Mouse (Mus musculus): ENCODE results near the gene Cnnm2.
A peak's percentile ranks its signal among the peaks of the same experiment; 100 is the strongest.
"Not testable (repeated sequence)": the region's sequence is repeated elsewhere in the genome, so short reads cannot be mapped to it uniquely, and the experiment has no call there.

The Cnnm2 gene

DNA sequence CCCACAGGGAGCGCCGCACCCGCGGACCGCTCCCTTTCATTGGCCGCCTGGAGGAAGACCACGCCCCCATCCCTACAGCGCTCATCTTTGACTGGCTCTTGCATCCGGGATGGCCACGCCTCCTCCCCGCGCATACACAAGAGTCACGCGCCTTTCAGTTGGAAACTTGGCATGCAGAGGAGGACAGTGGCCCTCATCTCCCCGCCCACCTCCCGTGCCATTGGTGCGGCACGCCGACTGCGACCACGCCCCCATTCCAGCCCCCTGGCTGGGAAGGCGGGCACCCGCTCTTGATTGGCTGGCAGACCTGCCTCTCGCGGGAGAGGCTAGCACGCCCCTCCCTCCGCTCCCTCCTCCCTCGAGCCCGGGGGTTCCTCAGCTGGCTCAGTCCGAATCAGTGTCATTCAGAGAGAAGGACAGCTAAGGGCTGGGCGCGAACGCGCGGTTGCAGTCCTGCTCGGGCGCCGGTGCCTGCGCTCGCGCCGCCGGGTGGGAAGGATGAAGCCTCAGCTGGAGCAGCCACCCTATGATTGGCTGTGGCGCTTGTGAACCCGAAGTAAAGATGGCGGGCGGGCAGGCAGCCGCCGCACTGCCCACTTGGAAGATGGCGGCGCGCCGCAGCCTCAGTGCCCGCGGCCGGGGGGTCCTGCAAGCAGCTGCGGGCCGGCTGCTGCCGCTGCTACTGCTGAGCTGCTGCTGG, at the start of gene Cnnm2:
Cnnm2 (plus strand) TSS at position 350 of the 700 bp plus-strand sequence.
- DNase-seq: peak; percentile 99

DNA sequence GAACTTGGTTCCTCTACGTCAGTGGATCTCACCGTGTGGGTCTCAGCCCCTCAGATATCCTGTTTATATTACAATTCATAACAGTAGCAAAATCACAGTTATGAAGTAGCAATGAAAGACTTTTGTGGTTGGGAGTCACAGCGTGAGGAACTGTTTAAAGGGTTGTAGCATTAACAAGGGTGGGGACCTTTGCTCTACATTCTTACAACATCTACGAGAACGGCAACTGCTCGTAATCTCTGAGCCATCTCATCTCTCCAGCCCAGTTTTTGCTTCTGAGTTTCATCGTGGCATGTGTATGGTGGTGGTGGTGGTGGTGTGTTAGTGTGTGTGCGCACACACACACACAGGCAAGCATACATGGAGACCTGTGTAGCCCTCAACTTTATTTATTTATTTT, 47.2 kb upstream of the Cnnm2 start:
- DNase-seq: no peak

DNA sequence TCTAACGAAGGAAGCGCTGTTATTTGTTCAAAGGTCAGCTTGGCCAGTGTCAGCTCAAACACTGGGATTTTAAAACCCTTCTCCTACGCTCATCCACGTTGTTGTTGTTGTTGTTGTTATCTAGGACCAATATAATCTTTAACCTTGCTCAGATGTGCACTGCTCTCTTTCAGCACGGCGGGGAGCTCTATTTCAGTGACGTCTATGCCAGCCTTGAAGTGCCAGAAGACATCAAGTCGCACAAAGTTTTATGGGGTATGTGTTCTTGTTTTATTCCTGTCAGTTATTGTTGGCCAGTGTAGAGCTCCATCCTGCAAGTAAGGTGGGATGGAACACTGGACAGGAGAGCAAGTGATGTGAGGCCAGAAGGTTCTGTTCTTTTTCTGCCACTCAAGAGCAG, 46.4 kb upstream of the Cnnm2 start:
- DNase-seq: no peak

DNA sequence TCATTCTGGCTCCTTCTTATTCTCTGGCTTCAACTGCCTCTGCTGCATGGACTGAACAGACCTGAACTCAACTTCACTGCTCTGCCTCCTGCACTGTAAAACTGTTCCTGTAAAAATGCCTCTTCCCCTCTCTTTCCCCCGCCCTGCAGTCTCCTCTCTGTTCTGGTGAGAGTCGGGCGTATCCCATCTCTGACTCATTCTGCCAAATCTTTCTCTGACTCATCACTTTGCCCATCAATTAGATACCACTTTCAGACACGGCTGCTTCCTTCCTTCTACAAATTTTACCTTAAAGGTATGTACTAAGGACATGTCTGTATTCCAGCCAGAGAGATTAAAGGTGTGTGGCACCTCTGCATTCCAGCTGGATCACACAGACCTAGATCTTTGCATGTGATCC, 43.2 kb upstream of the Cnnm2 start:
- DNase-seq: no peak

DNA sequence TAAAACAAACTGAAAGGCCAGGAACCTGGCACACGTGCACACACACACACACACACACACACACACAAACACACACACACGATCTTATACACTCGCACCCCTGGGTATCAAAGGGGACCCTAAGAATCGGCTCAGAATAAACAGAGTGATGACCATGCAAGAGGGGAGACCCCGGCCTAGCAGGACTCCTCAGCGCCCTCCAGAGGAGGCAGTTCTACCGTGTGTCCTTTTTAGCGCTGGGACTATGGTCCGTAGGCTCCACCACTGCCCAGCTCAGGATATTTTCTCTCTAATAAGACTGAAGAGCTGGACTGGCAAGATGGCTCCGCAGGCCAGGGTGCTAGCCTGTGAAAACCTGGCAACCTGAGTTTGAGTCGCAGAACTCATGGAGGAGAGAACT, 37.0 kb upstream of the Cnnm2 start:
- no peak for DNase-seq

DNA sequence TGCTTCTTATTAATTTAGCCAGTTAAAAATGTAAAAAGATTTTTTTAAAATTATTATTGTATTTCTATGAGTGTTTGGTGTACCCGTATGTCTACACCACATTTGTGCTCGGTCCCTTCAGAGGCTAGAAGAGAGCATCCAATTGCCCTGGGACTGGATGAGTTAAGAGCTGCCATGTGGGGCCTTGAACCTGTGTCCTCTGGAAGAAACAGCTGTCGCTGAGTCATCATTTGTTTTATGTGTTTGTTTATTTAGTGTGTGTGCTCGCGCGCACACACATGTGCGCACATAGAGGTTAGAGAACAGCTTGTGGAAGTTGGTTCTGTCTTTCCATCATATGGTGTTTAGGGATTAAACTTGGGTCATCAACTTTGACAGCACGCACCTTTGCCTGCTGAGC, 35.3 kb upstream of the Cnnm2 start:
- DNase-seq: no peak

DNA sequence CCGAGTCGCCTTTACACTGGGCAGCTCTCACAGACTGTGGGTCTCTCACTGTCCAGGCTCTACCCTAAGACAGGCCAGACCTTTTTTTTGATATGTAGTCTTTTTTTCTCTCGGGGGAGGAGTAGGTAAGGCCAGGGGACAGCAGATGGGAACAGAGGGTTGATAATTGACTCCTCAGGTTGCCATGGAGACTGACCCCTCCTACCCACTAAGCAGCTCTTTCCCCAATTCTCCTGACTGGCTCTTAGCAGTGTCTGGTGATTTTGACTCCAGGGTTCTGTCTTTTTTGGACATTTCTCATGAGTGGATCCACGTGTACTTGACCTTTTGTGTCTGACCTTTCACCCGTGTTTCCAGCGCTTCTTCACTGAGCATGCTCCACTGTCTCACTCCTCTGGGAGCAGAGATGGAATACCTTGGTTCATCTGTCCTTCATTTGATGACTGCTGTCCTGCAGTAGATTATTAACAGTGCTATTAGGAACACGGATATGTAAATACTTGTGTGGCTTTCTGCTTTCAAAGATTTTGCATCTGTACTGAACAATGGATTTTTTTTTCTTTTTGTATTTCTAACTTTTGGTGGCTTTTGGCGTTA, 34.2 kb upstream of the Cnnm2 start:
- no peak for DNase-seq

DNA sequence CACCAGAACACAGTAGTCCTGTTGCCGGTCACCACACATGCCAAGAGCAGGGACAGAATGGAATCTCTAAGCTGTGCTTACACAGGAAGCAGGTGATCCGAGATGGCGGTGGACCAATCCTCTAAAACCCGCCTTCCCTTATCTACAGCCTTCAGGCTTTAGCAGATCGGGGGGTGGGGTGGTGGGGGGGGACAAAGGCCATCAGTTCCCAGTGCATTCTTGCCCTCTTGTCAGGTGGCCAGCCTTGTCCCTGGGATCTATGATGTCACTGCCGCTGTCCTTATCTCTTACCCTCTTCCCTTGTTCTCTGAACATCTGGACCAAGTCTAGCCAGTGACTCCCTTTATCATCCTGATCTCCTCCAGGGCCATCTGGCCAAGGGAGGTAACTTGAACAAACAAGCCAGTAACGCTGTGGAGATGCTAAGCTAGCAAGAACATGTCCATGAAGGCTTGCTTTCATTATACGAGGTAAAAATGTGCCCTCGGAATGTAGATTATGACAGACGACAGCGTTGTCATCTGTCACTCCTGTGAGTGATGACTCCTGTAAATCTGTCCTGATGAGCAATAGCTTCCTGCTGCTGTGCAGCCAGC, 33.4 kb upstream of the Cnnm2 start:
- no peak for DNase-seq

DNA sequence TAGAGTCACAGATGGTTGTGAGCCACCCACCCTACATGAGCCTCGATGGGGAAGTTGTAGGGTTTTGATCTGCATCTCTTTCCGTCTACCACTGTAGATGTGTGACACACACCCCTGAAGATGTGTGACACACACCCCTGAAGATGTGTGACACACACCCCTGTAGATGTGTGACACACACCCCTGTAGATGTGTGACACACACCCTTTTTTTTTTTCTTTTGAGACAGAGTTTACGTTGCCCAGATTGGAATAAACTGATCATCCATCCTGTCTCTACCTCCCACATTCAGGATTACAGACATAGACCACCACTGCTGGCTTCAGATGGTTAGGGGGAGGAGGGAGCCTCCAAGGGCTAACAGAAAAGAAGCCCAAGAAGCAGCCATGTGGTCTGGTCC, 32.5 kb upstream of the Cnnm2 start:
- DNase-seq: no peak

DNA sequence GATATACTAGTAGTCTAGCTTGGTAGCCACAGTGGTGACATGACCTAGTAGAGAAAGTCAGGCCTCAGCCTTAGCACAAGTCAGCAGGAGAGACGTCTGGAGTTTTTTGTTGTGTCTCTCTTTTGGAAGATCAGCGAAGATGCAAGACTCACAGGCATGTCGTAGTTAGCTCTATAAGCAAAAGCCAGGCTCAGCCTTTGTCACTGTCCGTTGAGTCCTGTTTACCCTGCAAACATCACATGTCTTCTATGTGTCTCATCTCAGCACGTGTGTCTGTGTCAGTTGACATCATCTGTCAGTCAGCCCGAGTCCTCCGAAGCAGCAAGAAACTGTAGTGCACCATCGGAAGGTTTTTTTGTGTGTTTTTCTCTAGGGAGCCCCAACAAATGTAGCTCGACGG, 30.0 kb upstream of the Cnnm2 start:
- DNase-seq: no peak

DNA sequence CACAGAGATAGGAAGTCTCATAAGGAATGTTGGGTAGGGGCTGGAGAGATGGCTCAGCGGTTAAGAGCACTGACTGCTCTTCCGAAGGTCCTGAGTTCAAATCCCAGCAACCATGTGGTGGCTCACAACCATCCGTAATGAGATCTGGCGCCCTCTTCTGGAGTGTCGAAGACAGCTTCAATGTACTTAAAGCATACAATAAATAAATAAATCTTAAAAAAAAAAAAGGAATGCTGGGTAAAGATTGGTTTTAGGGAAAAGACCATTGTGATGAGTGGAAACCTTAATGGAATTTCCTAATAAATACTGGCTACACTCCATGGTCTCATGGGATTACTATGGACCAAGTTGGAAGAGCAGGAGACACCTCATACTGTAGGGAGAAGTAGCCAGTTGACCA, 28.7 kb upstream of the Cnnm2 start:
- DNase-seq: peak; percentile 19 to 22

DNA sequence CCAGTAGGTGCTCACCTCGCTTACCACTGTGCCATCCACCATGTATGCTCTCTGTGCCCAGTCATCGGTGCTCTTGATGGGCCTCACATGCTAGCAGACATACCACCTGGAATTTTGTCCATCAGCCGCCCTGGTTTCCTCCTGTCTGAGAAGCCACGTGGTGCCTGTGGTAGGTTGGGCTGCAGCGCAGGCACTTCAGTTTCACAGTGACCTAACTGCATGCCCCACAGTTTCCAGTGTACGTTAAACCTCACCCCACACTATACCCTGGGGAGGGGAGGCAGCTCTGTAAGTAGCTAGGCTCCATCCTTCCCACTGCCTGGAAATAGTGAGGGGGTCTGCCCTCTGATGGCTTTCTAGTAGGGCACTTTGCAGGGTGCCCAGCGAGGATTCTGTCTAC, 27.8 kb upstream of the Cnnm2 start:
- DNase-seq: no peak

DNA sequence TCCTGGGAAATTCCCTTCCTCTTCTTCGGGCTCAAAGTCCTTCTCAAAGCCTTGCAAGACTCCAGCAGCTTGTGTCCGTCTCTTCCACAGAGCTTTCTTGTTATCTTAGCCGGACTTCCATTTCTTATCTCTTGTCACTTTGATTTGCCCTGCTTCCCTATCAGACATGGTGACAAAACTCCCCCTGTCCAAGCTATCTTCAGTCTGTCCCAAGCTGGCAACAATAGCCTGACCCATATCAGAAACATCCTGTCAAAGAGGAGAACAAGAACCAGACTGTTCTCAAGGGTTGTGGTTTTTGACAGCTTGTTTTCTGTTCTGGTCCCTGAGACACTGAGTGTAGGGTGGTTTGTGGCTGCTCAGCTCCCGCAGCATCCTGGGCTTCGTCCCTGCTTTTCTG, 26.2 kb upstream of the Cnnm2 start:
- DNase-seq: no peak

DNA sequence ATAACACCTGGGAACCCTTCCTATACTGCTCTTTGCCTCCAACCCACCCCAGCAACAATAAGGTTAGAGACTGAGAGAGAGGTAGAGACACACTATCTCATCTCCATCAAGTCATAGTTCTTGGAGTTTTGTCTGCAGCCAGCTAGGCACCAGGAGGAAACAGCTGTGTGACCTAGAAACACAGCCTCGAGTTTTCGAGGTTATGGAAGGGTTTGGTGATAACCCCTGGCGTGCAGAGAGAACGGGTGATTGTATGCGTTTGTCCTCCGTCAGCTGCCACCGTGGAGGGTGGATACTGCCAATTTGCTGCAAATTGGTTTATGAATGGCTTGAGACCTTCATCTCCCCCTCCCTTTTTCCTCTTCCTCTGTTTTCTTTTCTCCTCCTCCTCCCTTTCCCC, 24.3 kb upstream of the Cnnm2 start:
- DNase-seq: no peak

DNA sequence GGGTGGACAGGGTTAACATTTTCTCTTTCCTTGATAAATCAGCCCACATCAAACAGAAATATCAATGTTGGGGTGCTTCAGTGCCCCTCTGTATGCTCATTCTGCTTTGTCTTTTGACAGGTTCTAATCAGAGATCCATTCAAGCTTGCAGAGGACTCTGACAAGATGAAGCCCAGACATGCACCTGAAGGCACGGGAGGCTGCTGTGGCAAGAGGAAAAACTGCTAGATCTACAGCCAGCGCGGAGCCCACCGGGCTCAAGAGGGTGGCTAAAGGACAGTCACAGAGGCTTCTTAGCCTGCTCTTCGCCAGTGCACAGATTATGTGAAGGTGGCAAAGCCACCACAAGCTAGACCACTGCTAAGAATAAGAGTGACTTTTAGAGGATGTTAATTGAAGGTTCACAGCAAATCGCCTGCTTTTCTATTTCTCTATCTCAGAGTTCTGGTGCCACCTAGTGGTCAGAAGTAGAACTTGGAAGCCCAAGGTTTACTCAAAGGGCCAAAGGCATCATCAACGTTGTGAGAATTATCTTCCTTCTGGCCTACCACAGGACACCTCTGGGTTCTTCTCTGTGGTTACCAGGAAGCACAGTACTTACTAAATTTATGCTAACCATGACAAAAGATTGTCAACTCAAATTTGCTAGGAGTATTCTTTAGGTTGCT, 20.9 kb upstream of the Cnnm2 start:
- peak; percentile 72 to 78 for DNase-seq

DNA sequence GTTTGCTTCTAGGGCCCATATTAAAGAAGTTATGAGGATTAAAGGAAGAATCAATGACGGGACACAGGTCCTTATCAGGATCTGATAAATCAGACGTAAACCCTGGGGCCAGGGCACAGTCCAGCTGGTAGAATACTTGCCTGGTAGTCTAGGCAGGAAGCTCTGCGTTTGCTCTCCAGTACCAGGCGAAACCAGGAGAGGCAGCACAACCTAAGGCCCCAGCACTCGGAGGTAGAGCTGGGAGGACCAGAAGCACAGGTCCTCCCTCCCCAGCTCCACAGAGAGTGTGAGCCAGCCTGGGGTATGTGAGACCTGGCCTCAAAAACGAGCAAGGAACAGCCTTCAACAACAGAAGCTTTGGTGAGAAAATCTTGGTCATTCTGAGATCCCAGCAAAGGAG, 19.8 kb upstream of the Cnnm2 start:
- DNase-seq: no peak

DNA sequence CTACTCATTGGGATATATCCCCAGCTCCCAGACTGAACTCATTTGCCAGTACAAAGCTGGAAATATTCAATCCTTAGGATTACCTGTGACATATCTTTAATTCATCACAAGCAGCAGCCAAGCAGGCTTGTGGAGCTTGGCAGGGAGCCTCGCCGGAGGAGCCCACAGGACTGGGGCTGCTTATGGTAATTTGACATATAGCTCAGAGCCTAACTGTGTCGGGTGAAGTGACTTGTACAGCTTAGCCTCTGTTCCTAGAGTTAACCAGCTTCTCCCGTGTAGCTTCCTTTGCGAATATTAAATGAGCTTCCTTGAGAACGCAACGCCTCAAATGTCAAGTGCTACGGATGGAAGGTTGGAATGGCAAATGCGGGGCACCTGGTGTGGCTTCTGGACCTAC, 16.7 kb upstream of the Cnnm2 start:
- no peak for DNase-seq

DNA sequence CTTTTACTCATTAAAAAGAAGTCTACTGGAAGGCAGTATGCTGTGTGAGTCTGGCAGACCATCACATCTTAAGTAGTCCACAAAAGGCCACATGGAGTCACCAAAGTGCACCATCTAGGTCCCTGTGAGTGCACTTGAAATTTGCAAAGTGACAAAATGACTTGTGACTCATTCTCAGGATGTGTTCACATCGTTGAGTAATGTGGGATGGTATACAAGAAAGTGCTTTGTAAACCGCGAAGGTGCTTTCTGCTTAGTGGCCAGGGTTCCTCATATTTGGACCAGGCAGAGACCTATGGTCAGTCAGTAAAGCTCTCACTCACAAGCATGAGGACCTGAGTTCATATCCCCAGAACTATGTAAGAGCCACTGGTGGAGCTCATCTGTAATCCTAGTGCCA, 13.6 kb upstream of the Cnnm2 start:
- DNase-seq: no peak

DNA sequence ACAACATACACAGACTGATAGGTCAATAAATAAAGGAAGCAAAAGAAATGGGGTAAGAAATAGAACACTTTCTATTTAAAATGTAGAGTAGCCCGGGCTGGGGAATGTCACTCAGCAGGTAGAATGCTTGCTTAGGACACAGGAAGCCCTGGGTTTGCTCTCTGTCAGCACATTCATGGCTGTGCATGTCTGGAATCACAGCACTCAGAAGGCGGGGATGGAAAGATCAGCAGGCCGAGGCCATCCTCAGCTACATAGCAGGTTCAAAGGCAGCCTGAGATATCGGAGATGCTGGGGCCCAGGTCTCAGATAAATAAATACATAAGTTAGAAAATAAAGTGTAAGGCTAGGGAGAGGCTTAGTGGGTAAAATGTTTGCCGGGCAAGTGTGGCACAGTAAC, 9.2 kb upstream of the Cnnm2 start:
- DNase-seq: no peak

DNA sequence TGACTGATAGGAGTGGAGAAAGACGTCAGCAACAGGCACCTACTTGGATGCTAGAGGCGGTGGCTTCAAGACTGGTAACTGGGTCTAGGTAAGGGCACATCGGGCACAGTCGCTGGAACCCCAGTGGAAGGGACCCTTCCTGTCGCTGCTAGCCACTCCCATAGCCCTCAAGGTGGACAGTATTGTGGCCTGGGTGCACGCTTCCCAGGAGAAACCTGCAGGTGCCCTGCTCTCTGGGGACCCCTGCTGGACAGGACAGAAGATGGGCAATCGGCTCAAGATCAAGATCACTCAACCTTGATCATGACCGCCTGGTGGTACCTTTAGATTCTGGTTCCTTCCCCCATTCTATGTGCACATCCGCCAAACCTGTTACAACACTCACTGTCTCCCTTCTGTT, 6.3 kb upstream of the Cnnm2 start:
- peak; percentile 53 to 55 for DNase-seq

DNA sequence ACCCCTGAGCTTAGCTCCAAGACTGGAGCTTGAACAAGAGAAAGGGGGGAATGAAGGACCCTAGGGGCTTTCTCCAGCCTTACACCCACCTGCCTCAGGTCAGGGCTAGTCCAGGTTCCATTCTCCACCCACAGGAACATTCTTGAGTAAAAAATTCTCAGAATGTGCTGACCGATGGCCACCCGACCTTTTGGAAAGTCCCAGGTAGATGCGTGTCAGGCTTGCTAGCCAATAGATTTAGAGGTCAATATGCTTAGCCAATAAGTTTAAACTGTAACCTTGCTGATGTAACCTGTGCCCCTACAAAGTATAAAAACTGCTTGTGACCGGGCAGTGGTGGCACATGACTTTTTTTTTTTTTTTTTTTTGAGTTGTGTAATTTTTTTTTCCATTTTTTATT, 5.2 kb upstream of the Cnnm2 start:
- DNase-seq: no peak

DNA sequence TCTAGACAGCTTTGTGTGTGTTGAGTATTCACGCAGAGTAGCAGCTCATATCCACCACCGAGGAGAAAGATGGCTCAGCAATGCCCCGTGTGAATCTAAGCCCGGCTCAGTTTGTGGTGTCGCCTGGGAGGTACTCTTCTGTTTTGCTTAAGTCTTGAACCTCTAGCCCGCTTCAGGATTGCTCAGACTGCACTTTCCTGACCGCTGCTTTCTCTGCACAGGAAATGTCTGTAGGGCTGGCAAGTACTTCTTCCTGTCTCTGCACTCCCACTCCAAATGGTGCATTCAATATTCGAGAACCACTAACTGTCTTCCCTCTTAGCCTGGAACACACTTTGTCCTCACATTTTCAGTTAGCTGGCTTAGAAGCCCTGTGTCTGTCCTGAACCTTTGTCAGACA, 2.3 kb upstream of the Cnnm2 start:
- no peak for DNase-seq

DNA sequence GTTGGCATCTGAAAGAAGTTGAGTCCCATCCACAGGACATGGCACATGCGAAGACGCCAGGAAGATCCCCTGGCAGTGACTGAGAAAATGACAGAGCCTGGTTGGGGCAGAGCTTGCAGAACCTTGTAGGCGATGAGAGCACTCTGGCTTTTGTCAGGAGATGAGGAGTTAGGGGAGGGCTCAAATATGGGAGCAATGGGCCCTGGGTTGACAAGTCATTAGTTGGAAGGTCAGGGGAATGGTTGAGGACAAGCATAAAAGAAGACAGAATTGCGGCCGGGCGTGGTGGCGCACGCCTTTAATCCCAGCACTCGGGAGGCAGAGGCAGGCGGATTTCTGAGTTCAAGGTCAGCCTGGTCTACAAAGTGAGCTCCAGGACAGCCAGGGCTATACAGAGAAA, 1.5 kb upstream of the Cnnm2 start:
- DNase-seq: not testable (repeated sequence)

Measured in B cell, adult 2 months (primary cell).